Mouse (Mus musculus) MEL (cell line): ENCODE measurements around the gene Tmem108. TPM values are rescaled to one million over a fixed set of nuclear protein-coding genes. Genes with fewer than 3 reads are reported as not detected.

Source experiments
- DNase-seq: peaks from one replicate; pipeline ENCODE4 v3.0.0; 2011; ENCODE audit warnings: low read depth, low spot score
- H3K27ac ChIP-seq: 2 replicates; pipeline ENCODE4 v1.5.1; 2012; ENCODE audit warnings: low read depth, mild to moderate bottlenecking, control low read depth, low read length, moderate library complexity; ENCODE audit not compliant: control insufficient read depth
- H3K27me3 ChIP-seq, 2 experiments: fragments of 150-350 bp in 1 of 2; sonication (generic) in 1 of 2; 2 replicates each; pipeline ENCODE4 v1.6.1; 2012; ENCODE audit warnings: low read length in 2 of 2, mild to moderate bottlenecking in 2 of 2, improper control_type of control experiment in 1 of 2, moderate library complexity in 1 of 2; ENCODE audit not compliant: insufficient read depth in 2 of 2, control insufficient read depth in 1 of 2
- H3K36me3 ChIP-seq, 2 experiments: 2 replicates each; pipeline ENCODE4 v1.6.1; 2012 to 2014; ENCODE audit warnings: low read length in 2 of 2, improper control_type of control experiment in 1 of 2, inconsistent platforms in 1 of 2, mild to moderate bottlenecking in 1 of 2; ENCODE audit not compliant: insufficient read depth in 2 of 2, control insufficient read depth in 1 of 2
- H3K4me1 ChIP-seq, 2 experiments: fragments of 150-350 bp in 1 of 2; sonication (generic) in 1 of 2; 2 replicates each; pipeline ENCODE4 v1.6.1; 2012; ENCODE audit warnings: low read length in 2 of 2, improper control_type of control experiment in 1 of 2, mild to moderate bottlenecking in 1 of 2; ENCODE audit not compliant: insufficient read depth in 2 of 2, control insufficient read depth in 1 of 2
- H3K4me3 ChIP-seq, 2 experiments: fragments of 150-350 bp in 1 of 2; sonication (generic) in 1 of 2; 2 replicates each; pipeline ENCODE4 v1.5.1; 2012; ENCODE audit warnings: low read depth in 2 of 2, low read length in 2 of 2, mild to moderate bottlenecking in 2 of 2, moderate library complexity in 2 of 2, control low read depth in 1 of 2, improper control_type of control experiment in 1 of 2; ENCODE audit not compliant: control insufficient read depth in 1 of 2, insufficient read depth in 1 of 2
- H3K79me2 ChIP-seq: 2 replicates; pipeline ENCODE4 v1.6.1; 2012; ENCODE audit warnings: mild to moderate bottlenecking, low read length, moderate library complexity; ENCODE audit not compliant: control insufficient read depth, poor library complexity, insufficient read depth
- H3K9ac ChIP-seq: 2 replicates; pipeline ENCODE4 v1.6.1; 2012; ENCODE audit warnings: low read depth, mild to moderate bottlenecking, control low read depth, low read length, moderate library complexity; ENCODE audit not compliant: control insufficient read depth, poor library complexity, severe bottlenecking
- H3K9me3 ChIP-seq: fragments of 150-350 bp; sonication (generic); replicated peaks from 2 replicates; pipeline ENCODE4 v1.6.1; 2012; ENCODE audit warnings: mild to moderate bottlenecking, low read length, improper control_type of control experiment, moderate library complexity; ENCODE audit not compliant: insufficient read depth
- BHLHE40 ChIP-seq: IDR thresholded peaks from 2 replicates; pipeline ENCODE4 v1.6.1; 2012; ENCODE audit warnings: low read depth, mild to moderate bottlenecking, inconsistent platforms, low read length, improper control_type of control experiment, borderline replicate concordance
- CTCF ChIP-seq, 3 experiments: IDR thresholded peaks in 2 of 3; conservative IDR thresholded peaks in 1 of 3; 2 replicates each; pipeline ENCODE4 v1.5.1; 2011 to 2012; ENCODE audit warnings: low read length in 3 of 3, low read depth in 2 of 3, mild to moderate bottlenecking in 2 of 3, improper control_type of control experiment in 1 of 3, inconsistent platforms in 1 of 3, mixed read lengths in 1 of 3, moderate library complexity in 1 of 3; ENCODE audit not compliant: control insufficient read depth in 1 of 3, insufficient read depth in 1 of 3, poor library complexity in 1 of 3, severe bottlenecking in 1 of 3
- ELF1 ChIP-seq: IDR thresholded peaks from 2 replicates; pipeline ENCODE4 v1.6.1; 2014; ENCODE audit warnings: low read depth, mild to moderate bottlenecking, inconsistent platforms, low read length, improper control_type of control experiment, moderate library complexity
- EP300 ChIP-seq, 2 experiments: IDR thresholded peaks; 2 replicates each; pipeline ENCODE4 v1.6.1; 2011; ENCODE audit warnings: improper control_type of control experiment in 2 of 2, low read length in 2 of 2, low read depth in 1 of 2, mild to moderate bottlenecking in 1 of 2
- GABPA ChIP-seq: IDR thresholded peaks from 2 replicates; pipeline ENCODE4 v1.6.1; 2012; ENCODE audit warnings: low read depth, mild to moderate bottlenecking, inconsistent platforms, low read length, improper control_type of control experiment, moderate library complexity
- JUND ChIP-seq: IDR thresholded peaks from 2 replicates; pipeline ENCODE4 v1.6.1; 2011; ENCODE audit warnings: low read depth, mild to moderate bottlenecking, improper control_type of control experiment, low read length
- KAT2A ChIP-seq: conservative IDR thresholded peaks from 2 replicates; pipeline ENCODE4 v1.6.1; 2012; ENCODE audit warnings: low read depth, low read length, improper control_type of control experiment, inconsistent platforms
- MAFK ChIP-seq: IDR thresholded peaks from 2 replicates; pipeline ENCODE4 v1.6.1; 2011; ENCODE audit warnings: low read depth, mild to moderate bottlenecking, low read length, improper control_type of control experiment, borderline replicate concordance
- MAX ChIP-seq: IDR thresholded peaks from 2 replicates; pipeline ENCODE4 v1.6.1; 2011; ENCODE audit warnings: low read length, improper control_type of control experiment
- MAZ ChIP-seq: IDR thresholded peaks from 2 replicates; pipeline ENCODE4 v1.6.1; 2012; ENCODE audit warnings: low read depth, mild to moderate bottlenecking, inconsistent platforms, low read length, improper control_type of control experiment
- MEF2A ChIP-seq: IDR thresholded peaks from 2 replicates; pipeline ENCODE4 v1.6.1; 2014; ENCODE audit warnings: low read depth, mild to moderate bottlenecking, inconsistent platforms, low read length, improper control_type of control experiment; ENCODE audit not compliant: poor library complexity, insufficient replicate concordance, severe bottlenecking; ENCODE audit errors: extremely low read depth
- MYC ChIP-seq: IDR thresholded peaks from 2 replicates; pipeline ENCODE4 v1.6.1; 2011; ENCODE audit warnings: low read depth, mild to moderate bottlenecking, low read length, improper control_type of control experiment, moderate library complexity
- POLR2A ChIP-seq, 2 experiments: IDR thresholded peaks; 2 replicates each; pipeline ENCODE4 v1.6.1; 2011 to 2012; ENCODE audit warnings: low read length in 2 of 2, mild to moderate bottlenecking in 2 of 2, control low read depth in 1 of 2, improper control_type of control experiment in 1 of 2, low read depth in 1 of 2, moderate library complexity in 1 of 2; ENCODE audit not compliant: control insufficient read depth in 1 of 2, insufficient read depth in 1 of 2, poor library complexity in 1 of 2
- POLR2AphosphoS5 ChIP-seq: IDR thresholded peaks from 2 replicates; pipeline ENCODE4 v1.6.1; 2012; ENCODE audit warnings: low read depth, borderline replicate concordance, mild to moderate bottlenecking, inconsistent platforms, low read length, moderate library complexity, mixed read lengths
- TBP ChIP-seq: IDR thresholded peaks from 2 replicates; pipeline ENCODE4 v1.8.0; 2011; ENCODE audit warnings: low read depth, low read length, improper control_type of control experiment
- TCF12 ChIP-seq: IDR thresholded peaks from 2 replicates; pipeline ENCODE4 v1.6.1; 2014; ENCODE audit warnings: low read depth, mild to moderate bottlenecking, inconsistent platforms, low read length, improper control_type of control experiment, moderate library complexity
- UBTF ChIP-seq: IDR thresholded peaks from 2 replicates; pipeline ENCODE4 v1.6.1; 2012; ENCODE audit warnings: low read depth, mild to moderate bottlenecking, inconsistent platforms, low read length, improper control_type of control experiment, moderate library complexity, borderline replicate concordance; ENCODE audit not compliant: insufficient read depth
- USF1 ChIP-seq: IDR thresholded peaks from 2 replicates; pipeline ENCODE4 v1.6.1; 2014; ENCODE audit warnings: low read depth, mild to moderate bottlenecking, inconsistent platforms, low read length, improper control_type of control experiment, moderate library complexity
- ZC3H11A ChIP-seq: IDR thresholded peaks from 2 replicates; pipeline ENCODE4 v1.6.1; 2012; ENCODE audit warnings: low read depth, mild to moderate bottlenecking, inconsistent platforms, low read length, improper control_type of control experiment
- ZMIZ1 ChIP-seq: IDR thresholded peaks from 2 replicates; pipeline ENCODE4 v1.6.1; 2012; ENCODE audit warnings: low read depth, mild to moderate bottlenecking, inconsistent platforms, low read length, improper control_type of control experiment, moderate library complexity
- polyA plus RNA-seq, 2 experiments: library from polyadenylated mRNA; stranded (reverse) in 1 of 2; unstranded in 1 of 2; fragments of >175 nt in 1 of 2; fragments of >200 nt in 1 of 2; gene quantifications; 2 replicates each; pipeline versions ENCODE4 v1.2.1 to v1.2.4; 2012; ENCODE audit warnings: low replicate concordance in 2 of 2, low read depth in 1 of 2; ENCODE audit not compliant: insufficient read length in 2 of 2, insufficient read depth in 1 of 2, missing spikeins in 1 of 2
- total RNA-seq: library from RNA; depleted of rRNA; stranded (reverse); fragments of 300-350 nt; gene quantifications from 2 replicates; pipeline ENCODE4 v1.2.3, GENCODE M21; 2012

Tmem108 gene
- total and polyA plus RNA-seq, 3 experiments = not detected

- Histone ChIP-seq H3K4me1 (no peaks in the 10 kb centered on the region), H3K9me3 (no peaks in the 10 kb centered on the region), H3K4me3 (no peak overlapping the region), H3K9ac (no peak overlapping the region), H3K36me3 (no peaks in the 10 kb centered on the region), H3K27me3 (no peaks in the 10 kb centered on the region; a peak in 1 of 4 replicates), H3K79me2 (no peaks in the 10 kb centered on the region), H3K27ac (no peak overlapping the region)
- no peak for DNase-seq
- TF ChIP-seq UBTF = no peak
- no peak for TF ChIP-seq ELF1
- no peak for TF ChIP-seq MAZ
- TF ChIP-seq BHLHE40 = no peak
- TF ChIP-seq MYC = no peak
- no peak for TF ChIP-seq POLR2A (IDR thresholded peaks at IDR 0.05; ENCODE audit: control insufficient read depth in 1 of 2, insufficient read depth in 1 of 2, low read depth in 1 of 2, low read length in 2 of 2, poor library complexity in 1 of 2)
- TF ChIP-seq MAX = no peak
- no peak for TF ChIP-seq ZC3H11A
These were observed 22.6 kb downstream of the Tmem108 start for GRCm38 (mm10) chr9:103739062-103739461.

DNA sequence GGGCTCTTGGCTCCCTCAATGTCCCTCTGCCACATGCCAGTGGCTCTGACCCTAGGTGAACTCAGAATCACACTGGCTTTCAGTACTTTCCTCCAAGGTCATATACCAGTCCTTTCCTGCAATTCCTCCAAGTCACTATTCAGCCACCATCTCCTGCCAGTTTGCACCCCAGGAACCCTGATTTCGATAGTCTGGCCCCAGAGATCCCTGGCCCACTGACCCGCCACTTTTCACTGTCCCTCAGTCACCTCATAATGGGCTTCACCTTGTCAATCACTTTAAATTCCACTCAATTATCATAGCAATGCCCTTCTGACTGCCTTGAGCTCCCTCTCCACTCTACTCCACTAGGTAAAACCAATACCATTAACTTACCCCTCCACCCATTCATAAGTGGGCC, 31.9 kb downstream of the Tmem108 start:
- Histone ChIP-seq H3K4me3 (no peak overlapping the region), H3K27ac (no peak overlapping the region), H3K79me2 (no peaks in the 10 kb centered on the region), H3K4me1 (no peaks in the 10 kb centered on the region), H3K9ac (no peak overlapping the region), H3K36me3 (no peaks in the 10 kb centered on the region), H3K9me3 (no peaks in the 10 kb centered on the region), H3K27me3 (no peaks in the 10 kb centered on the region)
- DNase-seq = no peak
- TF ChIP-seq BHLHE40 (no peak), POLR2A (IDR thresholded peaks at IDR 0.05; ENCODE audit: control insufficient read depth in 1 of 2, insufficient read depth in 1 of 2, low read depth in 1 of 2, low read length in 2 of 2, poor library complexity in 1 of 2) (no peak), MEF2A (no peak), GABPA (no peak)

- H3K27ac ChIP-seq = no peak overlapping the region
- H3K27me3 ChIP-seq = no peaks in the 10 kb centered on the region
- H3K9me3 ChIP-seq = no peaks in the 10 kb centered on the region
- no peaks in the 10 kb centered on the region for H3K79me2 ChIP-seq
- no peaks in the 10 kb centered on the region for H3K36me3 ChIP-seq
- no peak overlapping the region for H3K9ac ChIP-seq
- DNase-seq = no peak
- H3K4me1 ChIP-seq = no peaks in the 10 kb centered on the region
- no peak overlapping the region for H3K4me3 ChIP-seq
- TF ChIP-seq EP300 (IDR thresholded peaks at IDR 0.05; ENCODE audit: low read depth in 1 of 2, low read length in 2 of 2) = no peak
- no peak for TF ChIP-seq MAFK
- TF ChIP-seq POLR2AphosphoS5 = no peak
- no peak for TF ChIP-seq USF1
- TF ChIP-seq TBP = no peak
- TF ChIP-seq ZMIZ1 = no peak
- no peak for TF ChIP-seq ZC3H11A
- TF ChIP-seq MAZ = no peak
- TF ChIP-seq KAT2A = no peak
- no peak for TF ChIP-seq MYC
- no peak for TF ChIP-seq JUND
- TF ChIP-seq TCF12 = no peak
- TF ChIP-seq CTCF (IDR thresholded peaks at IDR 0.05 in 2 of 3, conservative IDR thresholded peaks at IDR 0.05 in 1 of 3; ENCODE audit: control insufficient read depth in 1 of 3, insufficient read depth in 1 of 3, low read depth in 2 of 3, low read length in 3 of 3, poor library complexity in 1 of 3, severe bottlenecking in 1 of 3) = no peak
- TF ChIP-seq UBTF = no peak
These were observed 34.7 kb downstream of the Tmem108 start for GRCm38 (mm10) chr9:103726751-103727462.
